Mouse (Mus musculus) CD4-positive, CD25-positive, alpha-beta regulatory T cell, adult 9 weeks (primary cell): Measurements from ENCODE around the gene Adamts8. TPM values are rescaled to one million over a fixed set of nuclear protein-coding genes. Genes with fewer than 3 reads are reported as not detected.

ENCODE experiments used
- polyA plus RNA-seq: library from polyadenylated mRNA; unstranded; fragments of 100-300 nt; shearing (Covaris generic); gene quantifications from one replicate; pipeline ENCODE4 v1.2.1, GENCODE M21; 2017

The Adamts8 gene
- polyA plus RNA-seq: not detected

GRCm38 (mm10) chr9:30942512-30943313 lies at the start of gene Adamts8:
Adamts8 (plus strand) TSS chr9:30942562.

GRCm38 (mm10) chr9:30922197-30922894 lies 20.0 kb upstream of the Adamts8 start, which contains the start of gene Adamts15:
Adamts15 (minus strand) TSS chr9:30922452.

Other genes with a start within 250 kb of the Adamts8 start
- not detected for gene Adamts15, start 20.1 kb upstream of the Adamts8 start, polyA plus RNA-seq
- gene Zbtb44, start 88.1 kb downstream of the Adamts8 start, polyA plus RNA-seq: 17.7 TPM
- 13.2 TPM for gene St14, start 189.3 kb downstream of the Adamts8 start, polyA plus RNA-seq